Mouse (Mus musculus): ENCODE measurements around the gene Entpd4b. TPM values are rescaled to one million over a fixed set of nuclear protein-coding genes. Genes with fewer than 3 reads are reported as not detected.
"Not testable (repeated sequence)": the region's sequence is repeated elsewhere in the genome, so short reads cannot be mapped to it uniquely, and the experiment has no call there.

Gene Entpd4b
- polyA plus RNA-seq (2015; fragmentation: Nextera tagmentation; extraction: Ambion mirVana) = 16.0 and 17.5 TPM in 2 replicates

- peak; percentile 97 for ATAC-seq
- H3K4me2 ChIP-seq (ENCODE audit: low read length); H3K4me1 ChIP-seq (ENCODE audit: control insufficient read depth, insufficient read depth, low read depth, low read length); H3K27ac ChIP-seq (ENCODE audit: low read depth, low read length); H3K9ac ChIP-seq (ENCODE audit: low read depth, low read length); H3K9me3 ChIP-seq (ENCODE audit: control insufficient read depth, low read length); H3K27me3 ChIP-seq (replicated peaks; ENCODE audit: control insufficient read depth, insufficient read depth, low read length); H3K4me3 ChIP-seq (ENCODE audit: low read length); H3K36me3 ChIP-seq (ENCODE audit: control insufficient read depth, insufficient read depth, low read length): not testable (repeated sequence)
- no CpG with 5 or more reads among the region's 68 CpGs for WGBS
Observed at GRCm38 (mm10) chr14:69555110-69555831, at the start of gene Entpd4b. TSS of gene Entpd4b (plus strand) at chr14:69555424.

DNA sequence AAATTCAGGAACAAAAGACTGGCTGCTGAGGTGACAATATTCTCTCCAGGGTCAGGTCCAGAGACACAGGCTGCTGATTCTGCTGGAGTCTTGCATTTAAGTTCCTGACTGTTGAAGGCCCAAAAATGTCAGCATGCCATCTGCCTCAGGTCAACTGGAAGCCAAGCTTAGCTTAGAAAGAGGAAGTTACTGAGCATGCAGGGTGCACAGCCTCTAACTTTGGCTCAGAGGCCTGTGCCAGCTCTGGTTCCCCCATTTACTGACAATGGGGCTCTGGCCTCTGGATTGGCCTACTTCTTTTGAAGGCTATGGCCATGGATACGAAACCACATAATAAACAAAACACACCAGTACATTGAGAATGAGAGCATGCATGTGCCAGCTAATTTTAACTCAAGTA lies 48.2 kb upstream of the Entpd4b start:
- H3K4me1 ChIP-seq (ENCODE audit: control insufficient read depth, insufficient read depth, low read depth, low read length); H3K4me2 ChIP-seq (ENCODE audit: low read length); H3K9ac ChIP-seq (ENCODE audit: low read depth, low read length); H3K4me3 ChIP-seq (ENCODE audit: low read length); H3K36me3 ChIP-seq (ENCODE audit: control insufficient read depth, insufficient read depth, low read length); H3K27me3 ChIP-seq (replicated peaks; ENCODE audit: control insufficient read depth, insufficient read depth, low read length); H3K27ac ChIP-seq (ENCODE audit: low read depth, low read length); ATAC-seq; H3K9me3 ChIP-seq (ENCODE audit: control insufficient read depth, low read length): not testable (repeated sequence)
- no CpG with 5 or more reads among the region's 1 CpGs for WGBS

- ATAC-seq = not testable (repeated sequence)
- no CpG with 5 or more reads among the region's 2 CpGs for WGBS
Observed at GRCm38 (mm10) chr14:69512449-69512848, 42.8 kb upstream of the Entpd4b start, which contains the start of gene Gm27179. TSS of gene Gm27179 (minus strand) at chr14:69512549.

GRCm38 (mm10) chr14:69520810-69521209 lies 34.4 kb upstream of the Entpd4b start:
- WGBS = no CpG with 5 or more reads among the region's 2 CpGs
- H3K27ac ChIP-seq (ENCODE audit: low read depth, low read length); H3K36me3 ChIP-seq (ENCODE audit: control insufficient read depth, insufficient read depth, low read length); H3K27me3 ChIP-seq (replicated peaks; ENCODE audit: control insufficient read depth, insufficient read depth, low read length); H3K9ac ChIP-seq (ENCODE audit: low read depth, low read length); H3K4me2 ChIP-seq (ENCODE audit: low read length); H3K4me1 ChIP-seq (ENCODE audit: control insufficient read depth, insufficient read depth, low read depth, low read length); H3K4me3 ChIP-seq (ENCODE audit: low read length); H3K9me3 ChIP-seq (ENCODE audit: control insufficient read depth, low read length); ATAC-seq: not testable (repeated sequence)

More at GRCm38 (mm10) chr14:69512449-69512848, 42.8 kb upstream of the Entpd4b start, which contains the start of gene Gm27179:
- not testable (repeated sequence) for H3K9me3 ChIP-seq (ENCODE audit: control insufficient read depth, low read length); H3K4me2 ChIP-seq (ENCODE audit: low read length); H3K4me1 ChIP-seq (ENCODE audit: control insufficient read depth, insufficient read depth, low read depth, low read length); H3K4me3 ChIP-seq (ENCODE audit: low read length); H3K27ac ChIP-seq (ENCODE audit: low read depth, low read length); H3K9ac ChIP-seq (ENCODE audit: low read depth, low read length); H3K36me3 ChIP-seq (ENCODE audit: control insufficient read depth, insufficient read depth, low read length); H3K27me3 ChIP-seq (replicated peaks; ENCODE audit: control insufficient read depth, insufficient read depth, low read length)

- H3K36me3 ChIP-seq (ENCODE audit: control insufficient read depth, insufficient read depth, low read length); H3K4me3 ChIP-seq (ENCODE audit: low read length); H3K27me3 ChIP-seq (replicated peaks; ENCODE audit: control insufficient read depth, insufficient read depth, low read length); H3K4me2 ChIP-seq (ENCODE audit: low read length); H3K9ac ChIP-seq (ENCODE audit: low read depth, low read length); H3K4me1 ChIP-seq (ENCODE audit: control insufficient read depth, insufficient read depth, low read depth, low read length); ATAC-seq; H3K27ac ChIP-seq (ENCODE audit: low read depth, low read length); H3K9me3 ChIP-seq (ENCODE audit: control insufficient read depth, low read length): not testable (repeated sequence)
- WGBS = no CpG with 5 or more reads among the region's 1 CpGs
Observed at GRCm38 (mm10) chr14:69523001-69523400, 32.2 kb upstream of the Entpd4b start.

- H3K4me2 ChIP-seq (ENCODE audit: low read length); ATAC-seq; H3K27ac ChIP-seq (ENCODE audit: low read depth, low read length); H3K36me3 ChIP-seq (ENCODE audit: control insufficient read depth, insufficient read depth, low read length); H3K27me3 ChIP-seq (replicated peaks; ENCODE audit: control insufficient read depth, insufficient read depth, low read length); H3K9me3 ChIP-seq (ENCODE audit: control insufficient read depth, low read length); H3K9ac ChIP-seq (ENCODE audit: low read depth, low read length); H3K4me3 ChIP-seq (ENCODE audit: low read length); H3K4me1 ChIP-seq (ENCODE audit: control insufficient read depth, insufficient read depth, low read depth, low read length): not testable (repeated sequence)
- no CpG with 5 or more reads among the region's 1 CpGs for WGBS
Observed at GRCm38 (mm10) chr14:69526202-69526601, 29.0 kb upstream of the Entpd4b start.

- WGBS = no CpG with 5 or more reads among the region's 7 CpGs
- not testable (repeated sequence) for H3K9me3 ChIP-seq (ENCODE audit: control insufficient read depth, low read length); ATAC-seq; H3K9ac ChIP-seq (ENCODE audit: low read depth, low read length); H3K4me1 ChIP-seq (ENCODE audit: control insufficient read depth, insufficient read depth, low read depth, low read length); H3K27me3 ChIP-seq (replicated peaks; ENCODE audit: control insufficient read depth, insufficient read depth, low read length); H3K4me2 ChIP-seq (ENCODE audit: low read length); H3K4me3 ChIP-seq (ENCODE audit: low read length); H3K36me3 ChIP-seq (ENCODE audit: control insufficient read depth, insufficient read depth, low read length); H3K27ac ChIP-seq (ENCODE audit: low read depth, low read length)
Observed at GRCm38 (mm10) chr14:69536539-69536938, 18.7 kb upstream of the Entpd4b start.

- H3K9me3 ChIP-seq (ENCODE audit: control insufficient read depth, low read length); H3K27ac ChIP-seq (ENCODE audit: low read depth, low read length); H3K9ac ChIP-seq (ENCODE audit: low read depth, low read length); H3K27me3 ChIP-seq (replicated peaks; ENCODE audit: control insufficient read depth, insufficient read depth, low read length); H3K4me2 ChIP-seq (ENCODE audit: low read length); H3K4me3 ChIP-seq (ENCODE audit: low read length); H3K4me1 ChIP-seq (ENCODE audit: control insufficient read depth, insufficient read depth, low read depth, low read length); ATAC-seq; H3K36me3 ChIP-seq (ENCODE audit: control insufficient read depth, insufficient read depth, low read length): not testable (repeated sequence)
- WGBS = no CpG with 5 or more reads among the region's 5 CpGs
Observed at GRCm38 (mm10) chr14:69540113-69540512, 15.1 kb upstream of the Entpd4b start.

- not testable (repeated sequence) for H3K4me2 ChIP-seq (ENCODE audit: low read length); H3K9ac ChIP-seq (ENCODE audit: low read depth, low read length); H3K27me3 ChIP-seq (replicated peaks; ENCODE audit: control insufficient read depth, insufficient read depth, low read length); H3K4me1 ChIP-seq (ENCODE audit: control insufficient read depth, insufficient read depth, low read depth, low read length); H3K36me3 ChIP-seq (ENCODE audit: control insufficient read depth, insufficient read depth, low read length); H3K4me3 ChIP-seq (ENCODE audit: low read length); ATAC-seq; H3K9me3 ChIP-seq (ENCODE audit: control insufficient read depth, low read length); H3K27ac ChIP-seq (ENCODE audit: low read depth, low read length)
- WGBS = no CpG with 5 or more reads among the region's 7 CpGs
Observed at GRCm38 (mm10) chr14:69542695-69543094, 12.5 kb upstream of the Entpd4b start.
